Mouse (Mus musculus) MEL (cell line): ENCODE data around the gene Pigl. TPM values are rescaled to one million over a fixed set of nuclear protein-coding genes. Genes with fewer than 3 reads are reported as not detected.

Source experiments
- DNase-seq: peaks from one replicate; pipeline ENCODE4 v3.0.0; 2011; ENCODE audit warnings: low read depth, low spot score
- H3K27ac ChIP-seq: 2 replicates; pipeline ENCODE4 v1.5.1; 2012; ENCODE audit warnings: low read depth, mild to moderate bottlenecking, control low read depth, low read length, moderate library complexity; ENCODE audit not compliant: control insufficient read depth
- H3K27me3 ChIP-seq, 2 experiments: fragments of 150-350 bp in 1 of 2; sonication (generic) in 1 of 2; 2 replicates each; pipeline ENCODE4 v1.6.1; 2012; ENCODE audit warnings: low read length in 2 of 2, mild to moderate bottlenecking in 2 of 2, improper control_type of control experiment in 1 of 2, moderate library complexity in 1 of 2; ENCODE audit not compliant: insufficient read depth in 2 of 2, control insufficient read depth in 1 of 2
- H3K36me3 ChIP-seq, 2 experiments: 2 replicates each; pipeline ENCODE4 v1.6.1; 2012 to 2014; ENCODE audit warnings: low read length in 2 of 2, improper control_type of control experiment in 1 of 2, inconsistent platforms in 1 of 2, mild to moderate bottlenecking in 1 of 2; ENCODE audit not compliant: insufficient read depth in 2 of 2, control insufficient read depth in 1 of 2
- H3K4me1 ChIP-seq, 2 experiments: fragments of 150-350 bp in 1 of 2; sonication (generic) in 1 of 2; 2 replicates each; pipeline ENCODE4 v1.6.1; 2012; ENCODE audit warnings: low read length in 2 of 2, improper control_type of control experiment in 1 of 2, mild to moderate bottlenecking in 1 of 2; ENCODE audit not compliant: insufficient read depth in 2 of 2, control insufficient read depth in 1 of 2
- H3K4me3 ChIP-seq, 2 experiments: fragments of 150-350 bp in 1 of 2; sonication (generic) in 1 of 2; 2 replicates each; pipeline ENCODE4 v1.5.1; 2012; ENCODE audit warnings: low read depth in 2 of 2, low read length in 2 of 2, mild to moderate bottlenecking in 2 of 2, moderate library complexity in 2 of 2, control low read depth in 1 of 2, improper control_type of control experiment in 1 of 2; ENCODE audit not compliant: control insufficient read depth in 1 of 2, insufficient read depth in 1 of 2
- H3K79me2 ChIP-seq: 2 replicates; pipeline ENCODE4 v1.6.1; 2012; ENCODE audit warnings: mild to moderate bottlenecking, low read length, moderate library complexity; ENCODE audit not compliant: control insufficient read depth, poor library complexity, insufficient read depth
- H3K9ac ChIP-seq: 2 replicates; pipeline ENCODE4 v1.6.1; 2012; ENCODE audit warnings: low read depth, mild to moderate bottlenecking, control low read depth, low read length, moderate library complexity; ENCODE audit not compliant: control insufficient read depth, poor library complexity, severe bottlenecking
- H3K9me3 ChIP-seq: fragments of 150-350 bp; sonication (generic); replicated peaks from 2 replicates; pipeline ENCODE4 v1.6.1; 2012; ENCODE audit warnings: mild to moderate bottlenecking, low read length, improper control_type of control experiment, moderate library complexity; ENCODE audit not compliant: insufficient read depth
- CHD1 ChIP-seq: IDR thresholded peaks from 2 replicates; pipeline ENCODE4 v1.6.1; 2012; ENCODE audit warnings: low read depth, mild to moderate bottlenecking, inconsistent platforms, low read length, improper control_type of control experiment
- CHD2 ChIP-seq: IDR thresholded peaks from 2 replicates; pipeline ENCODE4 v1.6.1; 2011; ENCODE audit warnings: low read length, improper control_type of control experiment
- ELF1 ChIP-seq: IDR thresholded peaks from 2 replicates; pipeline ENCODE4 v1.6.1; 2014; ENCODE audit warnings: low read depth, mild to moderate bottlenecking, inconsistent platforms, low read length, improper control_type of control experiment, moderate library complexity
- EP300 ChIP-seq, 2 experiments: IDR thresholded peaks; 2 replicates each; pipeline ENCODE4 v1.6.1; 2011; ENCODE audit warnings: improper control_type of control experiment in 2 of 2, low read length in 2 of 2, low read depth in 1 of 2, mild to moderate bottlenecking in 1 of 2
- ETS1 ChIP-seq: IDR thresholded peaks from 2 replicates; pipeline ENCODE4 v1.6.1; 2012; ENCODE audit warnings: low read depth, mild to moderate bottlenecking, inconsistent platforms, low read length, improper control_type of control experiment, moderate library complexity
- GABPA ChIP-seq: IDR thresholded peaks from 2 replicates; pipeline ENCODE4 v1.6.1; 2012; ENCODE audit warnings: low read depth, mild to moderate bottlenecking, inconsistent platforms, low read length, improper control_type of control experiment, moderate library complexity
- GATA1 ChIP-seq: IDR thresholded peaks from 2 replicates; pipeline ENCODE4 v1.6.1; 2011; ENCODE audit warnings: low read depth, low read length, improper control_type of control experiment
- HCFC1 ChIP-seq: IDR thresholded peaks from 2 replicates; pipeline ENCODE4 v1.6.1; 2012; ENCODE audit warnings: low read depth, mild to moderate bottlenecking, inconsistent platforms, low read length, improper control_type of control experiment, moderate library complexity
- JUND ChIP-seq: IDR thresholded peaks from 2 replicates; pipeline ENCODE4 v1.6.1; 2011; ENCODE audit warnings: low read depth, mild to moderate bottlenecking, improper control_type of control experiment, low read length
- KAT2A ChIP-seq: conservative IDR thresholded peaks from 2 replicates; pipeline ENCODE4 v1.6.1; 2012; ENCODE audit warnings: low read depth, low read length, improper control_type of control experiment, inconsistent platforms
- MAFK ChIP-seq: IDR thresholded peaks from 2 replicates; pipeline ENCODE4 v1.6.1; 2011; ENCODE audit warnings: low read depth, mild to moderate bottlenecking, low read length, improper control_type of control experiment, borderline replicate concordance
- MEF2A ChIP-seq: IDR thresholded peaks from 2 replicates; pipeline ENCODE4 v1.6.1; 2014; ENCODE audit warnings: low read depth, mild to moderate bottlenecking, inconsistent platforms, low read length, improper control_type of control experiment; ENCODE audit not compliant: poor library complexity, insufficient replicate concordance, severe bottlenecking; ENCODE audit errors: extremely low read depth
- MYB ChIP-seq: IDR thresholded peaks from 2 replicates; pipeline ENCODE4 v1.6.1; 2011; ENCODE audit warnings: mild to moderate bottlenecking, low read depth, low read length, improper control_type of control experiment
- MYC ChIP-seq: IDR thresholded peaks from 2 replicates; pipeline ENCODE4 v1.6.1; 2011; ENCODE audit warnings: low read depth, mild to moderate bottlenecking, low read length, improper control_type of control experiment, moderate library complexity
- NELFE ChIP-seq: IDR thresholded peaks from 2 replicates; pipeline ENCODE4 v1.6.1; 2011; ENCODE audit warnings: low read depth, low read length, improper control_type of control experiment
- NRF1 ChIP-seq: IDR thresholded peaks from 2 replicates; pipeline ENCODE4 v1.6.1; 2014; ENCODE audit warnings: low read depth, mild to moderate bottlenecking, inconsistent platforms, low read length, improper control_type of control experiment, moderate library complexity; ENCODE audit not compliant: poor library complexity, insufficient read depth, severe bottlenecking
- POLR2AphosphoS2 ChIP-seq: IDR thresholded peaks from 2 replicates; pipeline ENCODE4 v1.6.1; 2011; ENCODE audit warnings: low read length, improper control_type of control experiment
- RAD21 ChIP-seq: IDR thresholded peaks from 2 replicates; pipeline ENCODE4 v1.6.1; 2011; ENCODE audit warnings: mild to moderate bottlenecking, low read depth, low read length, improper control_type of control experiment
- SIN3A ChIP-seq: IDR thresholded peaks from 2 replicates; pipeline ENCODE4 v1.6.1; 2012; ENCODE audit warnings: low read length, improper control_type of control experiment, inconsistent platforms
- SMC3 ChIP-seq: IDR thresholded peaks from 2 replicates; pipeline ENCODE4 v1.6.1; 2011; ENCODE audit warnings: low read depth, low read length, improper control_type of control experiment
- TAL1 ChIP-seq: IDR thresholded peaks from 2 replicates; pipeline ENCODE4 v1.6.1; 2012; ENCODE audit warnings: mild to moderate bottlenecking, inconsistent platforms, low read length, moderate library complexity, mixed read lengths
- TBP ChIP-seq: IDR thresholded peaks from 2 replicates; pipeline ENCODE4 v1.8.0; 2011; ENCODE audit warnings: low read depth, low read length, improper control_type of control experiment
- TCF12 ChIP-seq: IDR thresholded peaks from 2 replicates; pipeline ENCODE4 v1.6.1; 2014; ENCODE audit warnings: low read depth, mild to moderate bottlenecking, inconsistent platforms, low read length, improper control_type of control experiment, moderate library complexity
- UBTF ChIP-seq: IDR thresholded peaks from 2 replicates; pipeline ENCODE4 v1.6.1; 2012; ENCODE audit warnings: low read depth, mild to moderate bottlenecking, inconsistent platforms, low read length, improper control_type of control experiment, moderate library complexity, borderline replicate concordance; ENCODE audit not compliant: insufficient read depth
- USF1 ChIP-seq: IDR thresholded peaks from 2 replicates; pipeline ENCODE4 v1.6.1; 2014; ENCODE audit warnings: low read depth, mild to moderate bottlenecking, inconsistent platforms, low read length, improper control_type of control experiment, moderate library complexity
- USF2 ChIP-seq, 2 experiments: IDR thresholded peaks; 2 replicates each; pipeline ENCODE4 v1.6.1; 2011 to 2012; ENCODE audit warnings: improper control_type of control experiment in 2 of 2, low read length in 2 of 2, borderline replicate concordance in 1 of 2, inconsistent platforms in 1 of 2, low read depth in 1 of 2, mild to moderate bottlenecking in 1 of 2; ENCODE audit not compliant: insufficient read depth in 1 of 2
- ZC3H11A ChIP-seq: IDR thresholded peaks from 2 replicates; pipeline ENCODE4 v1.6.1; 2012; ENCODE audit warnings: low read depth, mild to moderate bottlenecking, inconsistent platforms, low read length, improper control_type of control experiment
- ZNF384 ChIP-seq: IDR thresholded peaks from 2 replicates; pipeline ENCODE4 v1.6.1; 2012; ENCODE audit warnings: low read depth, mild to moderate bottlenecking, inconsistent platforms, low read length, improper control_type of control experiment
- polyA plus RNA-seq, 2 experiments: library from polyadenylated mRNA; stranded (reverse) in 1 of 2; unstranded in 1 of 2; fragments of >175 nt in 1 of 2; fragments of >200 nt in 1 of 2; gene quantifications; 2 replicates each; pipeline versions ENCODE4 v1.2.1 to v1.2.4; 2012; ENCODE audit warnings: low replicate concordance in 2 of 2, low read depth in 1 of 2; ENCODE audit not compliant: insufficient read length in 2 of 2, insufficient read depth in 1 of 2, missing spikeins in 1 of 2
- total RNA-seq: library from RNA; depleted of rRNA; stranded (reverse); fragments of 300-350 nt; gene quantifications from 2 replicates; pipeline ENCODE4 v1.2.3, GENCODE M21; 2012

Gene Pigl
- total and polyA plus RNA-seq, 3 experiments = 2.0 to 4.1 TPM; not detected in 1

DNA sequence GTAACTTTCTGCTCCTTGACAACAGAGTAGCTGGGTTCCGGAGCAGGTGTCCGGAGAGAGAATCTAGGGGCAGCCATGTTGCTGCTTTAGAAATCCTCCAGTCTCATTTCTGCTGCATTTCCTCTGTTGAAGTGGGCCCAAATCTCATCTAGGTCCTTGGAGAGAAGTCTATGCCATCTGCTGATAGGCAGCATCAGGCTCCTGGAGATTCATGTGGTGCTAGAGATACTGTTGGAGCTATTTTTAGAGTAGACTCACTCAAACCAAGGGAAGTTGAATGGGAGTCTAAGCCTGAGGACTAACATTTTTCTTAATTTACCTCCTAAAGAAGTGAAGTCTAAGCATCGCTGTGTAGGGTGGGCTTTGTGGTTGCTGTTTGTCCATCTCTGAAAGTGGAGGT is 6.4 kb downstream of the Pigl start (continued):
- no peak; the same call in 1 of the 2 replicates for TF ChIP-seq SMC3
- TF ChIP-seq EP300 (IDR thresholded peaks at IDR 0.05; ENCODE audit: low read depth in 1 of 2, low read length in 2 of 2) = peak; percentile 97 to 98
- TF ChIP-seq RAD21 = no peak
- peak; percentile 95 for TF ChIP-seq ETS1
- TF ChIP-seq ZC3H11A = no peak
- TF ChIP-seq JUND = no peak
- TF ChIP-seq UBTF = no peak
- peak; percentile 97 for TF ChIP-seq TAL1
- TF ChIP-seq TCF12 = peak; percentile 99
- TF ChIP-seq MEF2A = peak; percentile 100
- TF ChIP-seq SIN3A = peak; percentile 89
- TF ChIP-seq ELF1 = peak; percentile 61
- TF ChIP-seq POLR2AphosphoS2 = 0 out of 2 replicates have a peak, but pooled peaks have one; percentile 49
- peak; percentile 83 for TF ChIP-seq MAFK
- peak; percentile 67; the same call in 1 of the 2 replicates for TF ChIP-seq TBP
- TF ChIP-seq NRF1 = no peak
- TF ChIP-seq CHD1 = no peak
- TF ChIP-seq GABPA = no peak

DNA sequence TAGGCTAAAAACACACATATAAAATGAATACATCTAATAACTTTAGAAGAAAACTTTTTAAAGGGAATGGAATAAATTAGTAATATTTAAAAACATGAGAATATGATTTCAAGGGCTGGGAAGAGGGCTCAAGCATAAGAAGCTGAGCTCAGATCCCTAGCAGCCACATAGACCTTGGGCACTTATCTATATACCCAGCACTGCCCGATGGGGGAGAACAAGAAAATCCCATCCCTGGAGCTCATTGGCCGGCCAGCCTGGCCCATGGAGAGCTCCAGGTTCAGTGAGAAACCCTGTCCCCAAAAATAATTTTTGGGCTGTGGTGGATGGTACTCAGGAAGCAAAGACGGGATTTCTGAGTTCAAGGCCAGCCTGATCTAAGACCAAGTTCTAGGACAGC is 7.6 kb downstream of the Pigl start:
- H3K4me3 ChIP-seq = no peak overlapping the region
- no peaks in the 10 kb centered on the region for H3K79me2 ChIP-seq
- no peak for TF ChIP-seq SMC3
- no peak for TF ChIP-seq USF2 (IDR thresholded peaks at IDR 0.05; ENCODE audit: borderline replicate concordance in 1 of 2, insufficient read depth in 1 of 2, low read depth in 1 of 2, low read length in 2 of 2)
- TF ChIP-seq KAT2A = no peak
- no peak for TF ChIP-seq UBTF
- TF ChIP-seq MAFK = no peak
- no peak for TF ChIP-seq MYC
- no peak for TF ChIP-seq MYB
- TF ChIP-seq HCFC1 = no peak
- no peak for TF ChIP-seq CHD2
- no peak for TF ChIP-seq MEF2A
- TF ChIP-seq GATA1 = no peak
- TF ChIP-seq TCF12 = no peak
- no peak for TF ChIP-seq TBP
- no peak for TF ChIP-seq EP300 (IDR thresholded peaks at IDR 0.05; ENCODE audit: low read depth in 1 of 2, low read length in 2 of 2)
- TF ChIP-seq USF1 = no peak
- no peak for TF ChIP-seq NELFE
- no peak for TF ChIP-seq CHD1
- TF ChIP-seq ZNF384 = no peak
- H3K4me1 ChIP-seq = peaks cover 42 to 52% of the 10 kb centered on the region in 2 experiments
- H3K9ac ChIP-seq = no peak overlapping the region
- no peaks in the 10 kb centered on the region for H3K27me3 ChIP-seq
- H3K36me3 ChIP-seq = peaks cover 0 to 50% of the 10 kb centered on the region in 2 experiments; a peak in 2 of 4 replicates
- DNase-seq = peak; percentile 37
- H3K9me3 ChIP-seq = no peaks in the 10 kb centered on the region
- H3K27ac ChIP-seq = peak overlapping the region; percentile 80
